Mouse (Mus musculus) E14TG2a.4 (cell line): ENCODE results near the gene Mon1a.

Experiments
- H3K27me3 ChIP-seq: 2 replicates; pipeline ENCODE4 v1.6.1; 2014; ENCODE audit warnings: low read length, control low read depth; ENCODE audit not compliant: insufficient read depth
- H3K36me3 ChIP-seq: 2 replicates; pipeline ENCODE4 v1.6.1; 2014; ENCODE audit warnings: low read length, control low read depth; ENCODE audit not compliant: insufficient read depth
- H3K4me1 ChIP-seq: replicated peaks from 2 replicates; pipeline ENCODE4 v1.6.1; 2014; ENCODE audit warnings: low read depth, low read length, control low read depth
- H3K4me3 ChIP-seq: replicated peaks from 2 replicates; pipeline ENCODE4 v1.5.1; 2014; ENCODE audit warnings: mild to moderate bottlenecking, low read length
- H3K9me3 ChIP-seq: 2 replicates; pipeline ENCODE4 v1.6.1; 2014; ENCODE audit warnings: low read length, control low read depth
- CTCF ChIP-seq: conservative IDR thresholded peaks from 2 replicates; pipeline ENCODE4 v1.5.1; 2014; ENCODE audit warnings: low read length
- NANOG ChIP-seq: IDR thresholded peaks from 2 replicates; pipeline ENCODE4 v1.6.1; 2014; ENCODE audit warnings: borderline replicate concordance, low read length, mixed read lengths
- POU5F1 ChIP-seq: IDR thresholded peaks from 2 replicates; pipeline ENCODE4 v1.6.1; 2014; ENCODE audit warnings: low read length, borderline replicate concordance

The Mon1a gene

DNA sequence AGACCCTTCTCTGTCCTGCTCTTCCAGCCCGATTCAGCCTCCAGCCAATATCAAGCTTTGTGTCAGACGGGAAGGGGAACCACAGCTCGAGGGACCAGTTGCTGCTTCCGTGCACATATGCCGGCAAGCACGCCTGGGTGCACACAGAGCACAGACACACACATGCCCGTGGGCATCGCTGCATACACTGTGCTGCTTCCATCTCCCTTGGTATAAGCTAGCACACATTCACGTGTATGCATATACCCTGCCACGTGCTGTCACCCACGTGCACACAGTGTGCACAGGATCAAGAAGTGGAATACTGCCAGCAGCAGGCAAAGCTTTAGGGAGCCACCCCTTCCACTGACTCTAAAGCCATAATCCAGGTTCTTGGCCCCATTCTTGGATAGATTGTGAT lies 46.2 kb downstream of the Mon1a start:
- no peak for TF ChIP-seq POU5F1
- TF ChIP-seq NANOG: no peak
- no peak for TF ChIP-seq CTCF
- Histone ChIP-seq H3K27me3 (peaks cover 55% of the 10 kb centered on the region), H3K9me3 (no peaks in the 10 kb centered on the region), H3K4me1 (peaks cover 42% of the 10 kb centered on the region), H3K4me3 (no peak overlapping the region), H3K36me3 (no peaks in the 10 kb centered on the region; the same call in 1 of the 2 replicates)

DNA sequence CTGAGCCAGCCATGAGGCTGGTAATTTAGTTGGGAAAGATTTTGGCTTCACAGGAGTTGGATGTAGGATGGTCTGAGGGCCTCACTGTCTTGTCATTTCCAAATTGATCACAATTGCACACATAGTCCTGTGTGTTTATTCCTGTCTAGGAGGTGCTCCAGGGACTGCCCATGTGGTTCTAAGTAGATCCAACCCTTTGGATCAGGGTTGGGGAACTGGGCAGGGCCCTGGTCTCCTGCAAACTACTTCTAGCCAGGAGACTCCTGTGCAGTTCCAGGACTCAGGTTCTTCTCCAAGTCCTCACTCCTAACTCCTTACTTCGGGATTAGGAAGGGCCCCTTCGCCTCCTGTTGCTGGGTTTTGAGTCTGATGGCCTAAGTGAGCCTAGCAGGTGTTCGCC lies 47.4 kb downstream of the Mon1a start, which contains the start of gene Camkv:
Camkv (plus strand) TSS at position 301 of the 400 bp plus-strand sequence.
- TF ChIP-seq CTCF: no peak
- TF ChIP-seq POU5F1: no peak
- no peak for TF ChIP-seq NANOG
- H3K4me3 ChIP-seq: peak within 1 kb of the TSS; percentile 86
- H3K4me1 ChIP-seq: peaks cover 49% of the 10 kb centered on the region
- H3K36me3 ChIP-seq: no peaks in the 10 kb centered on the region; the same call in 1 of the 2 replicates
- no peaks in the 10 kb centered on the region for H3K9me3 ChIP-seq
- H3K27me3 ChIP-seq: peaks cover 50% of the 10 kb centered on the region

DNA sequence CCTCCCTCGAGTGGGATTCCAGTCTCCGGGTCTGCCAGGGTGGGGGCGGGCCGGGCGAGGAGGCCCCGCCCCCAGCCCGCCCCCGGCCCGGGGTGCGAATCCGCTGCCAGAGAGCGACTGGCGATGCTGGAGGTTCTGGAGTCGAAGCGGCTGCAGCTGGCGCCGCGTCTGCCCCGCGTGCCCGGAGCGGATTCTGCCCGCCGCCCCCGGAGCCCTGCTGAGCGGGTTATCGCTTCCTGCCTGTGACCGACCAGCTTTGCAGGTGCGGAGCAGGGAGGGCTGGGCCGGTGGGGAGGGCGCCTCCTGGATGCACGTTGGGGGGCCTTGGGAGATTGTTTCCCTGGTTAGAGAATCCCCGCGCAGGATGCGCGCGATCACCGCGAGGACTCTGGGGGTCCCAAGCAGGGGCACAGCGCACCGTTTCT lies 47.9 kb downstream of the Mon1a start:
- H3K4me1 ChIP-seq: peaks cover 50% of the 10 kb centered on the region
- TF ChIP-seq NANOG (no peak), CTCF (no peak), POU5F1 (no peak)
- H3K4me3 ChIP-seq: peak overlapping the region; percentile 86
- H3K9me3 ChIP-seq: no peaks in the 10 kb centered on the region
- H3K27me3 ChIP-seq: peaks cover 46% of the 10 kb centered on the region
- H3K36me3 ChIP-seq: no peaks in the 10 kb centered on the region; the same call in 1 of the 2 replicates

GRCm38 (mm10) chr9:107936215-107936822 lies 48.4 kb downstream of the Mon1a start:
- peaks cover 45% of the 10 kb centered on the region for H3K27me3 ChIP-seq
- TF ChIP-seq NANOG (no peak), CTCF (no peak), POU5F1 (no peak)

GRCm38 (mm10) chr9:107936831-107937230 lies 48.9 kb downstream of the Mon1a start:
- H3K9me3 ChIP-seq: no peaks in the 10 kb centered on the region
- H3K36me3 ChIP-seq: no peaks in the 10 kb centered on the region; the same call in 1 of the 2 replicates
- H3K4me3 ChIP-seq: peak overlapping the region; percentile 86
- peaks cover 44% of the 10 kb centered on the region for H3K27me3 ChIP-seq
- peaks cover 47% of the 10 kb centered on the region for H3K4me1 ChIP-seq
- TF ChIP-seq CTCF (no peak), NANOG (no peak), POU5F1 (no peak)

More at GRCm38 (mm10) chr9:107936215-107936822, 48.4 kb downstream of the Mon1a start:
- no peaks in the 10 kb centered on the region; the same call in 1 of the 2 replicates for H3K36me3 ChIP-seq
- H3K9me3 ChIP-seq: no peaks in the 10 kb centered on the region
- peak overlapping the region; percentile 86 for H3K4me3 ChIP-seq
- H3K4me1 ChIP-seq: peaks cover 50% of the 10 kb centered on the region

DNA sequence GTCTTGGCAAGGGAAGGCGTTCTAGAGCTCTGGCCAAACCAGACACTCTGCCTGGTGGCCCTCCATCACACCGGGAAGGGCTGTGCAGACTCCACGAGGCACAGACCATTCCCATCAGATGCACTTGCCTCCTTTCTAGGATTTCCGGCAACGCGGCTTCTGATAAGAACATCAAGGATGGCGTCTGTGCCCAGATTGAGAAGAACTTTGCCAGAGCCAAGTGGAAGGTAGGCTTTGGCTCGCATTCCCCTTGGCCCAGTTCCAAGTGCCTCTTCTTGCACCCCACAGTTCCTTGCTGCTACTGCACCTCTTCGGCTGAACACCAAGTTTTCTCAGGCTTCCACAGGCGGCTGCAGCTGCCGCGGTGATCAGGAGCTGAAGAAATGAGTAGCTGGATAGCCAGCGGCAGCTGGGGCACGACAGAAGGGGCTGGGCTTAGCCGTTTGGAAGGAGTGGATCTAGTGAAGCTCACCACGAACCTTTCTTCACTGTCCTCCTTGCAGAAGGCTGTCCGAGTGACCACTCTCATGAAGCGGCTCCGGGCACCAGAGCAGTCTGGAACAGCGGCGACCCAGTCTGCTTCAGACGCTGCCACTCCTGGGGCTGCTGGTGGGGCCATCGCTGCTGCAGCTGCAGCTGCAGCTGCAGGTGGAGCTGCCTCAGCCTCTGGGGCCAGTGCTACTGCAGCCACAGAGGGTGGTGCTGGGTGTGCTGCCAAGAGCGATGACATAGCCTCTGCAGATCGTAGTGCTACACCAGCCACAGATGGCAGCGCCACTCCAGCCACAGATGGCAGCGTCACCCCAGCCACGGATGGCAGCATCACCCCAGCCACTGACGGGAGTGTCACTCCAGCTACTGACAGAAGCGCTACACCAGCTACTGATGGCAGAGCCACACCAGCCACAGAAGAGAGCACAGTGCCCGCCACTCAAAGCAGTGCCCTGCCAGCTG lies 59.6 kb downstream of the Mon1a start:
- no peak for TF ChIP-seq NANOG
- no peak for TF ChIP-seq POU5F1
- no peak for TF ChIP-seq CTCF
- Histone ChIP-seq H3K9me3 (no peaks in the 10 kb centered on the region), H3K27me3 (no peaks in the 10 kb centered on the region), H3K4me1 (peaks cover 51% of the 10 kb centered on the region), H3K36me3 (peaks cover 46% of the 10 kb centered on the region), H3K4me3 (peak overlapping the region; percentile 29; the same call in 1 of the 2 replicates)

DNA sequence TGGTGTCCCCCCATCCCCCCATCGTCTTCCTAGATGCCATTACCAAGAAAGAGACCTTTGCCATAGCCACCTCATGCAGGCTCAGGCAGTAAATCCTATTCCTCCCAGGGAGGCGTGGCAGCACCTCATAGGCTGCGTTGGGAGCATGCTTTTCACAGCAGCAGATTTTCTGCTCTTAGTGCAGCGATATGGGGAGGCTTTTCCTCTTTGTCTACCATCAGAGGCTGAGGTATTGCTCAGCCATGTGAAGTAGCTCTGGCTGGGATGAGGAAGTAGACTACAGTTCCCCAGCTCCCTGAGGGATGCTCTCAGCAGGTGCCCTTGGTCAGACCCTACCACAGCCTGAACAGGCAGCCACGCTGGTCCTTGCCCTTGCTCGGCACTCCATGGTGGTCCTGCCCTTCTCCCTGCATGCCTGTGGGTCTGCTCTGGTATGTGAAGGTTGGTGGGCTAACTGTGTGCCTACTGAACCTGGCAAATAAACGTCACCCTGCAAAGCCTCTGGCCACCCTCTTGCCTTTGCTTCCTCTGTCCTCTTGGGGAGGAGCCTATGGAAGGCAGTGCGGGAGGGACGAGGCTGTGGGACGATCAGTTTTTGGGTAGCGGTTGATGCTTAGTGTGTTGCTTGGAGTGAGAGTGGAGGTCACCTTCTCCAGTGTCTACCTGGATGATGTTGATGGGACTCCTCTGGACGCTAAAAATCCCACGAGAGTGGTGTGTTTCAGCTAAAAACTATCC lies 61.4 kb downstream of the Mon1a start:
- no peaks in the 10 kb centered on the region for H3K27me3 ChIP-seq
- no peaks in the 10 kb centered on the region for H3K9me3 ChIP-seq
- no peak overlapping the region for H3K4me3 ChIP-seq
- TF ChIP-seq NANOG (no peak), CTCF (no peak), POU5F1 (no peak)
- peaks cover 60% of the 10 kb centered on the region for H3K4me1 ChIP-seq
- H3K36me3 ChIP-seq: peaks cover 62% of the 10 kb centered on the region

DNA sequence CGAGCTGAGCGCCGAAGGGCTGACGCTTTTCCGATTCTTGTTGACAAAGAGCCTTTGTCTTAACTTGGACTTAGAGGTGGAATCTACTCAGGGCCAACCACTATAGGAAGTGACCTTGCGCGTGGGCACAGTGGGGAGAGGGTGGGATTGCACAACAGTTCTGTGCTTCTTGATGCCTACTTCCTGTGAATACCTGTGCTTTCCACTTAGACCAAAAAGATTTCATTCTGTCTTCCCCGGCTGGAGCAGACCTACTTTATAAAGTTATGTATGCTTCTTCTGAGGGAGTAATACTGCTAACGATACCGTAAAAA lies 61.9 kb downstream of the Mon1a start, which contains the start of gene Traip:
Traip (plus strand) TSS at position 215 of the 314 bp plus-strand sequence.
- peaks cover 66% of the 10 kb centered on the region for H3K36me3 ChIP-seq
- H3K27me3 ChIP-seq: no peaks in the 10 kb centered on the region
- peaks cover 63% of the 10 kb centered on the region for H3K4me1 ChIP-seq
- H3K9me3 ChIP-seq: no peaks in the 10 kb centered on the region
- TF ChIP-seq NANOG (no peak), CTCF (no peak), POU5F1 (no peak)
- peak within 1 kb of the TSS; percentile 96 for H3K4me3 ChIP-seq
